Mouse (Mus musculus): Measurements from ENCODE around the gene Mreg. TPM values are rescaled to one million over a fixed set of nuclear protein-coding genes. Genes with fewer than 3 reads are reported as not detected.

Mreg gene
- total RNA-seq, 2 experiments from 2014 or later: 3.1 to 3.6 TPM

- Histone ChIP-seq H3K4me3 (peak overlapping the region; percentile 38), H3K27ac (no peak overlapping the region)
- peak; percentile 89 for TF ChIP-seq CTCF (conservative IDR thresholded peaks at IDR 0.05)
- DNase-seq (ENCODE audit: low spot score in 2 of 2): peak; percentile 83 to 96
These were observed 88.4 kb downstream of the Mreg start for GRCm38 (mm10) chr1:72123434-72124297.

DNA sequence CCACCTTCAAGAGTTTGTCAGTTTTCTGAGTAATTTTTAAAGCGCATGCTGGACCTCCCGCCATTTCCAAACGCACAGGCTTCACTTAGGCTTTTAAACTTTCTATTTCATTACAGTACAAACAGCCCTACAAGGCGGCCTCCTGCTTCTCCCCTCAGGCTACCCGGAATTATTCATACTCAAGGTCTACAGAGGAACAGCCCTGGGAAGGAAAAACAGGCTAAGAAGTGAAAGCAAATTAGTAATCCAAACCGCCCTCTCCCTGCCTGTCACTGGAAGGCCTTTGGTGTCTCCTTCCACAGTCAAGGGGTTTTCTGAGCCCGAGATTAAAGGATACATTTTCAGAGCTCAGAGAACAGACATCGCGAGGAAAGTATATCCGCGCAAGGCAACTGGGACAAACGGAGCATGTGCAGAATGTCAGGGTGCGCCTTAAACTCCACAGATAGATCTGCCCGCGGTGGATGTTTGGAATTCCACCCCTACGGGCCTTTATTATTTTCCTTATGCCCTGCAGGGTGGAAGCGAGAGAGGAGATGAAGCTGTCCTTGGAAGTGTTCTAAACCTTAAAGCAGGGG, 90.4 kb downstream of the Mreg start:
- no peak for DNase-seq (ENCODE audit: low spot score in 2 of 2)
- H3K27ac ChIP-seq: no peak overlapping the region
- no peak for TF ChIP-seq CTCF (conservative IDR thresholded peaks at IDR 0.05)
- H3K4me3 ChIP-seq: no peak overlapping the region

DNA sequence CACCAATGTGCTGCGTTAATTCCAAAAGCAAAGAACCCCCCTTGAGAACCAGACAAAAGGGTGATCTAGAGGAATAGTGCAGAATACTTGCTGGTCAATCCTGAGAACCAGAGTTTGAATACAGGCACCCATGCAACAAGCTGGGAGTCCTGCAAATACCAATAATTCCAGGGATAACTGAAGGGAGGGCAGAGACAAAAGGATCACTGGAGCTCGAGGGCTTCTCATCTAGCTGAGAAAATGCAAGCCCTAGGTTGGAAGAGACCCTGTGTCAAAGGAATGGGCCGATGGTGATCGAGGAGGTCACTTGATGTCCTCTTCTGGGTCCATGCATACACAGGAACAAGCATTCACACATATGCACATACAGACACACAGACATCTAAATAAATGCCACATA, 92.1 kb downstream of the Mreg start:
- Histone ChIP-seq H3K27ac (no peak overlapping the region), H3K4me3 (no peak overlapping the region)
- no peak for TF ChIP-seq CTCF (conservative IDR thresholded peaks at IDR 0.05)
- no peak for DNase-seq (ENCODE audit: low spot score in 2 of 2)

DNA sequence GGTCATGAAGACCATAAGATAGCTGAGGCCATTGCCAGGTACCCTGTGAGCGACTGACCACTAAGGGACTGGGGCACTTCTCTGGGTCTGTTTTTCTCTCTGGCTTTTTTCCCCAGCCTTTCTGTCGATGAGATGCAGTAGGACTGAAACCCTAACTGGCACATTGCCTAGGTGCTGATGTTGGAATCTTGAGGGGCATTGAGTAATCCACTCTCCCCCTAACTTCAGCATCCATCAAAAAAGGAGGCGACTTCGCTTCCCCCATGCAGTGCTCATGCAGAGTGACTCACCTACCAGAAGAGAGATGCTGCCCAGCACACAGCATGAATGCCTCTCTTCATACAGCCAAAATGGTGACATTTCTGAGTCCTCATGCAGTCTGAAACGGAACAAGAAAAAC, 97.9 kb downstream of the Mreg start:
- TF ChIP-seq CTCF (conservative IDR thresholded peaks at IDR 0.05): no peak
- no peak overlapping the region for H3K4me3 ChIP-seq
- H3K27ac ChIP-seq: no peak overlapping the region
- DNase-seq (ENCODE audit: low spot score in 2 of 2): no peak

Other genes starting within 250 kb of the Mreg start
- 1 to 10 TPM; 5.4 to 6.7 TPM for gene Pecr, start 72.0 kb upstream of the Mreg start, total RNA-seq (2021)
- 10 to 100 TPM; 13.6 to 17.1 TPM for gene Tmem169, start 72.1 kb upstream of the Mreg start, total RNA-seq (2021)
- gene Xrcc5, start 95.1 kb upstream of the Mreg start, total RNA-seq (2021): 10 to 100 TPM; 14.2 to 14.8 TPM